Mouse (Mus musculus) CH12.LX (cell line): ENCODE results near the gene Tinf2. TPM values are rescaled to one million over a fixed set of nuclear protein-coding genes. Genes with fewer than 3 reads are reported as not detected.
A peak's percentile ranks its signal among the peaks of the same experiment; 100 is the strongest.

Experiments
- DNase-seq: peaks from one replicate; pipeline ENCODE4 v3.0.0-alpha.2; 2013; ENCODE audit errors: extremely low read depth
- H3K27ac ChIP-seq: 2 replicates; pipeline ENCODE4 v1.5.1; 2012; ENCODE audit warnings: low read depth, mild to moderate bottlenecking, control low read depth, moderate library complexity; ENCODE audit not compliant: insufficient read depth
- H3K27me3 ChIP-seq: replicated peaks from 2 replicates; pipeline ENCODE3; 2012; ENCODE audit warnings: inconsistent platforms
- H3K36me3 ChIP-seq, 2 experiments: replicated peaks in 1 of 2; 2 replicates each; pipeline versions ENCODE3 to v1.6.1; 2012; ENCODE audit warnings: inconsistent platforms in 1 of 2, low read length in 1 of 2, mild to moderate bottlenecking in 1 of 2, mixed read lengths in 1 of 2, moderate library complexity in 1 of 2; ENCODE audit not compliant: control insufficient read depth in 1 of 2, insufficient read depth in 1 of 2
- H3K4me1 ChIP-seq, 2 experiments: 2 replicates each; pipeline ENCODE4 v1.6.1; 2012; ENCODE audit warnings: inconsistent platforms in 1 of 2, moderate library complexity in 1 of 2; ENCODE audit not compliant: insufficient read depth in 2 of 2, control insufficient read depth in 1 of 2
- H3K4me2 ChIP-seq: 2 replicates; pipeline ENCODE4 v1.6.1; 2012; ENCODE audit warnings: low read depth, mild to moderate bottlenecking, control low read depth; ENCODE audit not compliant: poor library complexity, insufficient read depth, severe bottlenecking
- H3K4me3 ChIP-seq, 3 experiments: fragments of 150-350 bp in 1 of 3; sonication (generic) in 1 of 3; replicated peaks in 1 of 3; 2 replicates each; pipeline versions ENCODE3 to v1.5.1; 2011 to 2012; ENCODE audit warnings: low read depth in 2 of 3, low read length in 2 of 3, mild to moderate bottlenecking in 2 of 3, moderate library complexity in 2 of 3, control low read depth in 1 of 3, improper control_type of control experiment in 1 of 3, inconsistent platforms in 1 of 3, mixed read lengths in 1 of 3; ENCODE audit not compliant: poor library complexity in 1 of 3
- H3K79me2 ChIP-seq: replicated peaks from 2 replicates; pipeline ENCODE4 v1.6.1; 2012; ENCODE audit warnings: mild to moderate bottlenecking, moderate library complexity; ENCODE audit not compliant: control insufficient read depth, poor library complexity, insufficient read depth, severe bottlenecking; ENCODE audit errors: extremely low read depth
- H3K9ac ChIP-seq: 2 replicates; pipeline ENCODE4 v1.6.1; 2012; ENCODE audit warnings: low read depth, mild to moderate bottlenecking, control low read depth, moderate library complexity; ENCODE audit not compliant: insufficient read depth
- H3K9me3 ChIP-seq: replicated peaks from 2 replicates; pipeline ENCODE3; 2012; ENCODE audit warnings: low read length, inconsistent platforms, mixed read lengths
- CHD1 ChIP-seq: IDR thresholded peaks from 2 replicates; pipeline ENCODE4 v1.6.1; 2012; ENCODE audit warnings: low read depth, low read length, improper control_type of control experiment, inconsistent platforms
- CHD2 ChIP-seq: IDR thresholded peaks from 2 replicates; pipeline ENCODE4 v1.6.1; 2011; ENCODE audit warnings: low read length, improper control_type of control experiment
- E2F4 ChIP-seq: IDR thresholded peaks from 2 replicates; pipeline ENCODE4 v1.6.1; 2011; ENCODE audit warnings: low read depth, low read length, improper control_type of control experiment; ENCODE audit not compliant: insufficient replicate concordance
- HCFC1 ChIP-seq: IDR thresholded peaks from 2 replicates; pipeline ENCODE4 v1.6.1; 2012; ENCODE audit warnings: low read depth, mild to moderate bottlenecking, inconsistent platforms, low read length, improper control_type of control experiment
- IRF4 ChIP-seq: IDR thresholded peaks from 2 replicates; pipeline ENCODE4 v1.6.1; 2014; ENCODE audit warnings: low read depth, mild to moderate bottlenecking, inconsistent platforms, low read length, improper control_type of control experiment
- MAFK ChIP-seq: IDR thresholded peaks from 2 replicates; pipeline ENCODE4 v1.6.1; 2011; ENCODE audit warnings: low read length, improper control_type of control experiment; ENCODE audit not compliant: insufficient replicate concordance
- MXI1 ChIP-seq: IDR thresholded peaks from 2 replicates; pipeline ENCODE4 v1.6.1; 2011; ENCODE audit warnings: mild to moderate bottlenecking, low read depth, low read length, improper control_type of control experiment
- NELFE ChIP-seq: IDR thresholded peaks from 2 replicates; pipeline ENCODE4 v1.6.1; 2011; ENCODE audit warnings: low read depth, low read length, improper control_type of control experiment
- NRF1 ChIP-seq: IDR thresholded peaks from 2 replicates; pipeline ENCODE4 v1.6.1; 2014; ENCODE audit warnings: low read depth, mild to moderate bottlenecking, inconsistent platforms, low read length, improper control_type of control experiment, moderate library complexity
- POLR2A ChIP-seq: IDR thresholded peaks from 2 replicates; pipeline ENCODE4 v1.6.1; 2011; ENCODE audit warnings: low read depth, mild to moderate bottlenecking, improper control_type of control experiment, low read length
- SMC3 ChIP-seq: IDR thresholded peaks from 2 replicates; pipeline ENCODE4 v1.6.1; 2011; ENCODE audit warnings: low read depth, low read length, improper control_type of control experiment
- TBP ChIP-seq: conservative IDR thresholded peaks from 2 replicates; pipeline ENCODE4 v1.6.1; 2011; ENCODE audit warnings: low read depth, low read length, improper control_type of control experiment
- TCF12 ChIP-seq: IDR thresholded peaks from 2 replicates; pipeline ENCODE4 v1.6.1; 2014; ENCODE audit warnings: low read depth, mild to moderate bottlenecking, inconsistent platforms, low read length, improper control_type of control experiment
- ZMIZ1 ChIP-seq: IDR thresholded peaks from 2 replicates; pipeline ENCODE4 v1.6.1; 2012; ENCODE audit warnings: low read depth, mild to moderate bottlenecking, inconsistent platforms, low read length, improper control_type of control experiment
- ZNF384 ChIP-seq: IDR thresholded peaks from 2 replicates; pipeline ENCODE4 v1.6.1; 2012; ENCODE audit warnings: low read depth, low read length, improper control_type of control experiment, inconsistent platforms
- dilution Hi-C: fragments of 300-500 bp; cut with MboI; formaldehyde crosslinking; loops from 2 replicates; pipeline ENCODE4 v1.14.3; 2020; ENCODE audit warnings: low sequenced_read_pairs; ENCODE audit not compliant: extremely low pct_unique_long_range_greater_than_20kb, extremely low pct_ligation_motif_present
- in situ Hi-C: fragments of 300-500 bp; cut with MboI; formaldehyde crosslinking; loops from 3 replicates; pipeline ENCODE4 v1.14.3; 2019; ENCODE audit warnings: low sequenced_read_pairs, low pct_ligation_motif_present, low pct_unique_long_range_greater_than_20kb, mixed read lengths
- polyA plus RNA-seq: library from polyadenylated mRNA; unstranded; fragments of >175 nt; gene quantifications from 2 replicates; pipeline ENCODE4 v1.2.1, GENCODE M21; 2012; ENCODE audit warnings: low read depth; ENCODE audit not compliant: insufficient read length
- total RNA-seq, 2 experiments: library from RNA; depleted of rRNA; stranded (reverse); fragments of 300-350 nt in 1 of 2; fragments of >200 nt in 1 of 2; gene quantifications; 2 replicates each; pipeline ENCODE4 v1.2.3; 2012 to 2014

Gene Tinf2
- total and polyA plus RNA-seq, 3 experiments, result 23.3 to 31.1 (median 29.1) TPM

DNA sequence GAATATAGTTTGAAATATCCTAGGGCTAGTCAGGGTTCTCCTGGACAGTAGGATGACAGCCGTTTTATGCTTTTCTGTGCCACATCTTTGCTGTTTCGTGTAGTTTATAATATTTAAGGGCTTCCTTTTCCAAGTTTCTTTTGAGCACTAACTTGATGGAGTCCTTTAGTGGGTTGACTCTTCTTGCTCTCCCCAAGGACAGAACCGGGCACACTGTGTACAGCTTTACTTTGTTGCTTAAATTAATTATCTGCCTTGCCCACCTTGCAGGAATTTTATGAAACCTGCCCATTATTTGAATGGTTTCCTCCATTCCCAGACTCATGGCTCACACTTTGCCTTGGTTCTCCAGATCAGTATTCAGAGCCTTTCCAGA, 486 bp upstream of the Tinf2 start:
- no peak overlapping the region for H3K27ac ChIP-seq
- H3K4me2 ChIP-seq, result peak overlapping the region; percentile 95
- H3K4me1 ChIP-seq, result peaks cover 5 to 45% of the 10 kb centered on the region in 2 experiments
- no peaks in the 10 kb centered on the region for H3K9me3 ChIP-seq
- peaks cover 29 to 35% of the 10 kb centered on the region in 2 experiments for H3K36me3 ChIP-seq
- H3K79me2 ChIP-seq, result no peaks in the 10 kb centered on the region
- no peak for DNase-seq
- in situ Hi-C loops, result loop anchor here (5.0 kb wide), 1 partner anchor 70 kb away; no protein-coding TSS in a partner anchor
- TF ChIP-seq ZNF384 (no peak), NRF1 (no peak), HCFC1 (no peak), CHD2 (no peak), ZMIZ1 (no peak), CHD1 (no peak), IRF4 (no peak), E2F4 (no peak), NELFE (no peak), TCF12 (no peak)
- peak overlapping the region; percentile 77 to 85 (median 79) for H3K4me3 ChIP-seq
- dilution Hi-C loops, result no loop called here
- peak overlapping the region; percentile 34; the same call in 1 of the 2 replicates for H3K9ac ChIP-seq
- H3K27me3 ChIP-seq, result no peaks in the 10 kb centered on the region

DNA sequence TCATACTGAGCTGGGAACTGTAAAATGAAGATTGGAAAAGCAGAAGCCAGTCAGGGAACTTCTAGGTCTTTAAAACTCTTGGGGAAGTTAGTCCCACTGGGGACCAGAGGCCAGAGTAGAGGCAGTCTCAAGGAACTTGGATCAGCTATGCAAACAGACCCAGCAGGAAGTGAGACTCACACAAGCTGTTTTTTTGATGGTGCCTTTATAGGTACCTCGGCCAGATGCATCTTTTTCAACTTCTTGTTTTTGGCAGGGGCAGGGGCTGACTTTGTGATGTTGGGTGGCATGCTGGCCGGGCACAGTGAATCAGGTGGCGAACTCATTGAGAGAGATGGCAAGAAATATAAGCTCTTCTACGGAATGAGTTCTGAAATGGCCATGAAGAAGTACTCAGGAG, 4.0 kb downstream of the Tinf2 start:
- H3K4me3 ChIP-seq, result no peak overlapping the region
- peaks cover 48 to 60% of the 10 kb centered on the region in 2 experiments for H3K36me3 ChIP-seq
- H3K4me1 ChIP-seq, result peaks cover 5 to 61% of the 10 kb centered on the region in 2 experiments
- DNase-seq, result peak; percentile 25
- in situ Hi-C loops, result no loop called here
- H3K4me2 ChIP-seq, result no peak overlapping the region
- no peak overlapping the region for H3K27ac ChIP-seq
- TF ChIP-seq HCFC1, result no peak
- H3K79me2 ChIP-seq, result peaks cover 2% of the 10 kb centered on the region
- no peak overlapping the region for H3K9ac ChIP-seq
- no peaks in the 10 kb centered on the region for H3K9me3 ChIP-seq
- no peaks in the 10 kb centered on the region for H3K27me3 ChIP-seq
- dilution Hi-C loops, result no loop called here

DNA sequence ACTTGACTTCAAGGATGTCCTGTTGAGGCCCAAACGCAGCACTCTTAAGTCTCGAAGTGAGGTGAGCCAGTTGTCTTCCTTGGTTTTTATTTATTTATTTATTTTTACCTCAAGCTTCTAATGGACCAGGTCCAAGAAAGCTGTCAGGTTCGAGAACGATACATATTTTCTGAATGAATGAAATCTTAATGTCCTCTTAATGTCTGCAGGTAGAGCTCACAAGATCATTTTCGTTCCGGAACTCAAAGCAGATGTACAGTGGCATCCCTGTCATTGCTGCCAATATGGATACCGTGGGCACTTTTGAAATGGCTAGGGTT, 8.9 kb downstream of the Tinf2 start:
- H3K4me1 ChIP-seq, result peaks cover 15 to 60% of the 10 kb centered on the region in 2 experiments; a peak in 3 of 4 replicates
- no peaks in the 10 kb centered on the region for H3K27me3 ChIP-seq
- H3K9me3 ChIP-seq, result no peaks in the 10 kb centered on the region
- dilution Hi-C loops, result no loop called here
- H3K36me3 ChIP-seq, result peaks cover 23 to 54% of the 10 kb centered on the region in 2 experiments
- peak overlapping the region; percentile 80 for H3K27ac ChIP-seq
- in situ Hi-C loops, result no loop called here
- H3K4me3 ChIP-seq, result peak overlapping the region; percentile 56 to 76 (median 68)
- H3K9ac ChIP-seq, result peak overlapping the region; percentile 89
- TF ChIP-seq POLR2A (no peak), IRF4 (no peak), MAFK (no peak), SMC3 (no peak), TBP (no peak), TCF12 (no peak), MXI1 (no peak), ZNF384 (no peak)
- DNase-seq, result peak; percentile 33
- peaks cover 40% of the 10 kb centered on the region for H3K79me2 ChIP-seq
- peak overlapping the region; percentile 95 for H3K4me2 ChIP-seq
